Mouse (Mus musculus) urinary bladder, adult 2 months (tissue): ENCODE measurements around the gene Alb. TPM values are rescaled to one million over a fixed set of nuclear protein-coding genes. Genes with fewer than 3 reads are reported as not detected.

Source experiments
- DNase-seq: peaks from one replicate; pipeline ENCODE4 v3.0.0; 2022; ENCODE audit warnings: low spot score
- polyA plus RNA-seq: library from polyadenylated mRNA; depleted of rRNA; stranded (reverse); fragments of >200 nt; gene quantifications from 2 replicates; pipeline ENCODE4 v1.2.3, GENCODE M21; 2012; rRNA removed

Gene Alb
- 0.95 and 4.8 TPM in 2 replicates for polyA plus RNA-seq

DNA sequence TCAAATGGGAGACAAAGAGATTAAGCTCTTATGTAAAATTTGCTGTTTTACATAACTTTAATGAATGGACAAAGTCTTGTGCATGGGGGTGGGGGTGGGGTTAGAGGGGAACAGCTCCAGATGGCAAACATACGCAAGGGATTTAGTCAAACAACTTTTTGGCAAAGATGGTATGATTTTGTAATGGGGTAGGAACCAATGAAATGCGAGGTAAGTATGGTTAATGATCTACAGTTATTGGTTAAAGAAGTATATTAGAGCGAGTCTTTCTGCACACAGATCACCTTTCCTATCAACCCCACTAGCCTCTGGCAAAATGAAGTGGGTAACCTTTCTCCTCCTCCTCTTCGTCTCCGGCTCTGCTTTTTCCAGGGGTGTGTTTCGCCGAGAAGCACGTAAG is at the start of gene Alb:
Alb (plus strand) TSS at position 279 of the 400 bp plus-strand sequence.
- DNase-seq: no peak

DNA sequence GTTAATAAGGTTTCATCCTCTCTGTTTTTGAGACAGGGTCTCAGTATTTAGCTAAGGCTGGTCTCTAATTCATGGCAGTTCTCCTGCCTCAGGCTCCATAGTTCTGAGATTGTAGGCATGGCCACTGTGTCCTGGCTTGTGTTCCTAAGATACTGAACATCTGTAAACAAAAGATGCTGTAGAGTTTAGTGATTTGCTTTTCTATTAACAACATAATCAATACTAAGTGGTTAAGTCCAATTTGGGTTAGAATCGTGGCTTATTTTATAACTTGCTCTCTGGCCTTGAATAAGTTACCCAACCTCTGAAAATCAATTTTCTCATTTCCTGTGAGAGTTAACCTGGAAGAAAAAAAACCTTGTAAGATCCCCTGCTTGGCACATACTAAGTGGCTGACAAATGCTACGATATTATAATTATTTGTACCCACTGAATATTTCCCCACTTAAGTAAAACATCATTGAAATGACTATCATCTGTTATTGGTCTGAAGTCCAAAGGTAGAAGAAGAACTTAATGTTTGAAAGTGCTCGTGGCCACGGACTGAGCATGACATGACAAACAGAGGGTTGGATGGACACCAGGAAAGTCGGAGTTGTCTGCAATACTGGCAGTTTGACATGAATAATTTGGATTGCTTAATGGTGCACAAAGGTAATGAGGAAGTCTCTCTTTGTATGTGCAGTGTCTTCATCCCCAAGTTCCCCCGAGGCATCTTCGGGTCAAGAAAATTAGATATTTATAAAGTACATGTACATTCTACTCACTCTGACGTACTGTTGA is 46.4 kb upstream of the Alb start:
- no peak for DNase-seq

DNA sequence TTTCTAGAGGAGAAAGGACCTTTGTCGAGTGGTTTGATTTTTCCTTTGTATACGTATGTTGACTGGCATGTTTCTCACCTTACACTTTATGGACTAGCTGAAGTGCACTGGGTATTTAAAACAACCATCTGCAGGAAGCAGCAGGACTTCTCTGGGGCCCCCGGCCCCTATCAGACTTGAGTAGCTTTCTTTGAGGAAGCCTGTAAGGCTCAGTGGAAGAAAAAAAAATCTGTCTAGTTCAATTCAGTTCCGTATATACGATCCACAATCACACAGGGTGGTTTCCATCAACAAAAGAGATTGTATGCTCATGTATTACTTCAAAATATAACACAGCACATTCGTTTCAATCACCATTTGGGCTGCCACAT is 45.8 kb upstream of the Alb start:
- DNase-seq: no peak

DNA sequence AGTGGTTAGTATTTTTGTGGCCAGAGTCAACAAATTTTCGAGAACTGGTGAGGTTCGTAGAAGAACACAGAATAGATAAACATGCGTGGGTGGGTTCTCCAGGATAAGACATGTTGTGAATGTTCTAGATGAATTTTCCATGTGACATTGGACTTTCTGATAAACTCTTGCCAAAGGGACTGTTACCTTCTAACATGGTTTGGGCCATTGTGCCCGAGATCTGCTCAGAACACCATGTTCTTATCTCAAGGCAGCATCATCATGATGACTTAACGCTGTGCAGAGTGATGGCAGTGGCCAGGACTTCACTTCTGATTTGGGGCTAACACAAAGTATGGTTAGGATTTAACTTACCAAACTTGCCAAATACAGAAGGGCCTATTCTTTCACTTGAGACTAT is 36.1 kb upstream of the Alb start:
- no peak for DNase-seq

GRCm38 (mm10) chr5:90425191-90425590 is 35.5 kb upstream of the Alb start:
- DNase-seq: no peak

GRCm38 (mm10) chr5:90431053-90431452 is 29.6 kb upstream of the Alb start:
- no peak for DNase-seq

DNA sequence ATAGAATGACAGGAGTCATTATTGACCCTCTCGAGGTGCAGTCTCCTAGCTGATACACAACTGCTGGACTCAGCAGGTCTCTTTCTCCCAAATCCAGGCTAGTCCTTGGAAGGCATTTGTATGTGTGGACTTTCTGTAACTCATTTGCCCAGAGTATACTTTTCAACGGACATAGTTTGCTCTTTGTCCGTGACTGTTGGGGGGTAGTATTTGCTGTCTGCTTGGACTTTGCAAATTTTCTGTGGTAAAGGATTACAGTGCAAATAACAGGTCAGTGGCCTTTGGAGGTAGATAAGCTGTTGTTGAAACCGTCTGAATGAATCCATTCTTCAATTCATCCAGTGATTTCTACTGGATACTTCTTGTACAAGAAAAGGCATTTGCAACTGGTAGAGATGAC is 21.5 kb upstream of the Alb start:
- DNase-seq: no peak

DNA sequence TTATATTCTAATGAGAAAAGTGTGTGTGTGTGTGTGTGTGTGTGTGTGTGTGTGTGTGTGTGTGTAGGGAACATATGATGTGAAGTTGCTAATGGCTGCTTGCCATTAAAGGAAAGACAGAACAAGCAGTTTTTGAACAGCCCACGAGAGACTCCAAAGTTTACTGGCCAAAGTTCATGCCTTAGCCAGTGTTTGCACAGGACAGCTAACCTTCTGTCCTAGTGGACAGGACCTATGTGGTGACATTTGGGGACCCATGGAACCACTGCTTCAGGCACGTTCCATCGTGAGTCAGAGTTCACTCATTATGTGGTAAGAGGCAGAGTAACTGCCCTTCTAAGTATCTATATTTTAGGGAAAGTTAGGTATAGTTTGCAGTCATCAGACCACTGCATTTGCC is 13.1 kb upstream of the Alb start:
- DNase-seq: no peak

- no peak for DNase-seq
Measured at GRCm38 (mm10) chr5:90449961-90450360, 10.7 kb upstream of the Alb start.

DNA sequence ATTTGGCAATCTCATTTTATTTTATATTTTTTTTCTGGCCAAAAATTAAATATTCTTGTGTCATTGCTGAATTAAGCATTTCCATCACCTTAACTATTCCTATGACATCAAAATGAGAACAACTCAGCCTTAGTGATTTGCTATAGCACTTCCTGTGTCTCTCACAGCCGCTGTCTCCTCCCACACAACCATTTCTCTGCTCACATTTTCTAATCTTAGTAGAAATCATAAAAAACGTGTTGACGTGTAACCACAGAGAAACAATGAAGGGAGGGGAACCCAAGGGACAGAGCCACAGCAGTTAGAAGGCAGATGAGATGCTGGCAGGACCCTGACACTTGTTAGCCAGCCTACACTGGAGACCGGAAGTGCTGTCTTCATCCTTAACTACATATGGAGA is 8.0 kb upstream of the Alb start:
- DNase-seq: no peak

DNA sequence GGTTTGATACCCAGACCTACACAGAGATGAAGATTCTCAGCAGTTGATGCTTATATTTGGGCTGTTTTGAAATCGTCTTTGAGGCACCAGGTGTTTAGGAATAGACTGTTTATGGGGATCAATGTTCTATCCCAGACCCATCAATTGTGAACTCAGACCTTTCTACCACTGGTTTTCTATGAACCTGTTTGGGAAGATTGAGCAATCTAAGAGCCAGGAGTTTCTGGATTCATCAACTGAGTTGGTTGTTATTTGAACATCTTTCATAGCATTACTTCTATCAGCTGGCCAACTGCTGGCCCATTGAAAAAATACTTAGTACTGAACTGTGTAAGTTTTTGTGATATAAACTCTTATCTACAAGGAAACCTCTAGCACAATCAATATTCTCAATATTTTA is 3.5 kb upstream of the Alb start:
- DNase-seq: no peak

DNA sequence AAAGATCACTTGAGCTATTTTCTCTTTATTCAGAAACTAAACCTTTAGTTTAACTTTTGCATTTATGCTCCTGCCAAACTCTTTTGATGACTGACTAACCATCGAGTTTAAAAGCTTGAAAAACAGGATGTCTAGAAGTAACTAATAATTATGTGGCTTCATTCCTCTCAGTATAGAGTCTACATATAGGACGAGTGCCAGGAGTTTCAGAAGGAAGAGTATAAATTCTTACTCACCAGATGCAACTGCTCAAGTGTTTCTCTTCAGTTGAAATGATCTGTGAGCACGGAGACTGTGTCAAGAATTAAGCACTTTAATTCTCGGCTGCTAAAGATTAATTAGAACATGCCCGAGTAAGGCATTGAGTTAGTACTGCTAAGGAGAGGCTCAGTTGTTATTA is 2.0 kb upstream of the Alb start:
- no peak for DNase-seq

DNA sequence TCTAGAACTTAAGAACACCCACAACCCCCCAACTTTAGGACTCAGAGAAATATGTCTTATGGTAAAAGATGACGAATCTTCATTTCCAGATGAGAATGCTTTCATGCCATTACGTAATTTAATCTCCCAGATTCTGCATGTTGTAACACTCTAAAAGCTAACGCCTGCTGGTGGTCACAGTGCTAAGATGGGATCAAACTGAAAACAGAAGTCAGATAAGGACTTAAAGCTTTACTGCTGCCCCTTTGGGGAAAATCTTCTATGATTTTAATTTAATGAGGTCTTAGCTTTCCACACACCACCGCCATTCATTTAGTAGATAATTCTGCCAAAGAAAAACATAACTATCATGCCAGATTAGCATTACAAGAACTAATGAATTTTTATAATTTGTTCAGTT is 6.1 kb downstream of the Alb start:
- no peak for DNase-seq

DNA sequence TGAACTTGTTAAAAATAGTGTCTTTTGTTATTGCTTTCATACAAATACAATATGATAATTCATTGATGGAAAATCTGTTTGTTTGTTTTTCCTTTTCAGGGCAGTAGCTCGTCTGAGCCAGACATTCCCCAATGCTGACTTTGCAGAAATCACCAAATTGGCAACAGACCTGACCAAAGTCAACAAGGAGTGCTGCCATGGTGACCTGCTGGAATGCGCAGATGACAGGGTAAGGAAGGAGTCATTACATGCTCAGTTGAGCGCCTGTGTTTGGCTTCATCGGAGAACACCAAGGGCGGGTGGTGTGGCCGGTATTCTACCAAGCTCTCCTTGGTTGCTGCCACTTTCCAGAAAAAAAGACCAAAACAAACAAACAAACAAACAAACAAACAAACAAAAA is 6.5 kb downstream of the Alb start:
- DNase-seq: no peak

GRCm38 (mm10) chr5:90470836-90471235 is 10.1 kb downstream of the Alb start:
- no peak for DNase-seq

DNA sequence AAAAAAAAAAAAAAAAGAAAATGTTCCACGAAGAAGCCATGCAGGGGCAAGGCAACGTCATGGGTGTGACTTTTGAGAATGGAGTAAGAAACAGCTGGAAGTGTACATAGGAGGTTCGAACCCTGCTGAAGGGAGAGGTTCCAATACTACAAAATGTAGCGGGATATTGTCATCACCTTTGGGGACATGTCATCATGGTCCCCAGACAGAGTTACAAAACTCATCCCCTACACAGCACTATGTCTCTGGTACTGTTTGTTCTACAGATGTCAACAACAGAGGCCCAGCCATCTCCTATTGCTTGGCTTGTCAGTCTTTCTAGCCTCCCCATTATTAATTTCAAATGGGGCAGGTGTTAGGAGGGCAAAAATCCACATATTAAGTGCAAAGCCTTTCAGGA is 13.2 kb downstream of the Alb start:
- no peak for DNase-seq

DNA sequence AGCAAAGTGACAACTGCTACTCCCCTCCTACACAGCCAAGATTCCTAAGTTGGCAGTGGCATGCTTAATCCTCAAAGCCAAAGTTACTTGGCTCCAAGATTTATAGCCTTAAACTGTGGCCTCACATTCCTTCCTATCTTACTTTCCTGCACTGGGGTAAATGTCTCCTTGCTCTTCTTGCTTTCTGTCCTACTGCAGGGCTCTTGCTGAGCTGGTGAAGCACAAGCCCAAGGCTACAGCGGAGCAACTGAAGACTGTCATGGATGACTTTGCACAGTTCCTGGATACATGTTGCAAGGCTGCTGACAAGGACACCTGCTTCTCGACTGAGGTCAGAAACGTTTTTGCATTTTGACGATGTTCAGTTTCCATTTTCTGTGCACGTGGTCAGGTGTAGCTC is 13.7 kb downstream of the Alb start:
- no peak for DNase-seq

DNA sequence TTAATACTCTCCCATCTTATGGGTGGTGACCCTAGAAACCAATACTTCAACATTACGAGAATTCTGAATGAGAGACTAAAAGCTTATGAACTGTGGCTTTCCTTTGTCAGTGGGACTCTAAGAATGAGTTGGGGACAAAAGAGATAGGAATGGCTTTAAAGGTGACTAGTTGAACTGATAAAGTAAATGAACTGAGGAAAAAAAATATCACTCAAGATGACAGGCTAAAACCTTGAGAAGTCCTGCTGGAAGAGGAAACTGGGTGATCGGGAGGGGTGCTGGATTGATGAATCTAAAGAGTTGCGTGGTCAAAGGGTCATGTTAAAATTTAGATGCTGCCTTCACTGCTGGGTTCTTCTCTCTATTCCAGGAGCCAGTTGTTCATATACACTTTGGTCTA is 16.0 kb downstream of the Alb start:
- DNase-seq: no peak

- no peak for DNase-seq
Measured at GRCm38 (mm10) chr5:90477308-90478140, 16.8 kb downstream of the Alb start.

DNA sequence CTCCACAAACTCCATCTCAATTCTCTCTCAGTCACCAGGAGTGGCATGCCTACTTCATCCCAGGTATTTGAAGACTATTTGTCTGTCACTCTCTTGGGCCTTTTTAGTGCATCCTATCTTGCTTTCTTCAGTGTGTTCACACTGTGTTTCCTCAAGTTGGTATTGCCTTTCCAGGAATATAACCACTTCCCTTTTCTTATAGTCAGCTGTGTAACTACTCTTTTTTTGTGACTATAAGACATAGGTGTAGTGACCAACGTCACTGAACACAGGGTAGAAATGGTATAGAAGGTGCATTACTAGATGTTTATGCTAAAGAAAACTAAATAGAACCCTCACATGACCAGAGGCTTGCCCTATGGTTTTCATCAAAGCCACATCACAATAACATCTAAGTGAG is 18.2 kb downstream of the Alb start:
- DNase-seq: no peak

GRCm38 (mm10) chr5:90485597-90485996 is 24.9 kb downstream of the Alb start:
- DNase-seq: no peak

DNA sequence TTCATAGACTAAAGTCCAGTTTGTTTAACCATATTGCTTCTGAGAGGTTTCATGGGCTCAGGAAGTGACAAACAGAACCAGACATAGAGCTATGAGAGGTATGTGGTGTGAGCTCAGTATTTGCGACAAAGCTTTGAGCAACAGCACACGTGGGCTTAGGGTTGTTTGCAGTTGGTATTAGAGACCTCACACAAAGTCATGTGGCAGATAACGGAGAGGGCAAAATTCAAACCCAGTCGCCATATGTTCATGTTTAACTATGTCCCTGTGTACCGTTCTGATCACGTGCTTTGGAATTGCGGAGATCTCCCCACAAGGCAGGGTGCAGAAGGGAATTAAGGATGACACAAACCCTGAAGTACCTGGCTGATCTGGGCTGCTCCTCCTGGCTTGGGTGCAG is 27.6 kb downstream of the Alb start:
- DNase-seq: no peak

DNA sequence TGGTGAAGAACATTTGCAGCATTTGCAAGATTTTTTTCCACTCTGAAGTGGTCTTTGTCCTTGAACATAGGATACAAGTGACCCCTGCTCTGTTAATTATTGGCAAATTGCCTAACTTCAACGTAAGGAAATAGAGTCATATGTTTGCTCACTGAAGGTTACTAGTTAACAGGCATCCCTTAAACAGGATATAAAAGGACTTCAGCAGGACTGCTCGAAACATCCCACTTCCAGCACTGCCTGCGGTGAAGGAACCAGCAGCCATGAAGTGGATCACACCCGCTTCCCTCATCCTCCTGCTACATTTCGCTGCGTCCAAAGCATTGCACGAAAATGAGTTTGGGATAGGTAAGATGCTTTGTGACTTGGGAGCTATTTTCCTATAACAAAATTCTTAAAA is 29.8 kb downstream of the Alb start, which contains the start of gene Afp:
Afp (plus strand) TSS at position 220 of the 400 bp plus-strand sequence.
- no peak for DNase-seq
